Mouse (Mus musculus) hindbrain, embryonic 15.5 days (tissue): ENCODE measurements at regions not wholly inside any gene's neighbourhood (a gene's known extent, or its start where the extent isn't known, plus 50 kb on each side); places are given as distances from the start of the nearest gene placed in this dataset.

Experiments used
- ATAC-seq: fragments of 200-750 bp; cut with Nextera tagmentation; 2 replicates; pipeline ENCODE4 v1.8.0; 2017; ENCODE audit warnings: low read depth, moderate number of reproducible peaks, moderate TSS enrichment; ENCODE audit not compliant: low FRiP score
- H3K27ac ChIP-seq: fragments of 300-500 bp; sonication (generic); replicated peaks from 2 replicates; pipeline ENCODE4 v1.5.1; 2015; ENCODE audit warnings: mild to moderate bottlenecking, inconsistent platforms
- H3K27me3 ChIP-seq: fragments of 300-500 bp; sonication (generic); 2 replicates; pipeline ENCODE4 v1.6.1; 2015; ENCODE audit warnings: control low read depth, inconsistent platforms
- H3K36me3 ChIP-seq: fragments of 300-500 bp; sonication (generic); 2 replicates; pipeline ENCODE4 v1.6.1; 2015; ENCODE audit warnings: control low read depth, inconsistent platforms
- H3K4me1 ChIP-seq: fragments of 300-500 bp; sonication (generic); replicated peaks from 2 replicates; pipeline ENCODE4 v1.6.1; 2015; ENCODE audit warnings: control low read depth, inconsistent platforms
- H3K4me2 ChIP-seq: fragments of 300-500 bp; sonication (generic); 2 replicates; pipeline ENCODE4 v1.6.1; 2015; ENCODE audit warnings: moderate library complexity, mild to moderate bottlenecking, inconsistent platforms
- H3K4me3 ChIP-seq: fragments of 300-500 bp; sonication (generic); 2 replicates; pipeline ENCODE4 v1.5.1; 2015; ENCODE audit warnings: mild to moderate bottlenecking, inconsistent platforms
- H3K9ac ChIP-seq: fragments of 300-500 bp; sonication (generic); 2 replicates; pipeline ENCODE4 v1.6.1; 2015; ENCODE audit warnings: inconsistent platforms
- H3K9me3 ChIP-seq: fragments of 300-500 bp; sonication (generic); 2 replicates; pipeline ENCODE4 v1.6.1; 2016; ENCODE audit warnings: control low read depth, inconsistent platforms
- WGBS: fragments of 180-500 bp; shearing (Covaris S2); methylation state at CpG from one replicate; pipeline ENCODE4 v1.1.7; 2015; 5-methylcytosine and 5-hydroxymethylcytosine counted together

DNA sequence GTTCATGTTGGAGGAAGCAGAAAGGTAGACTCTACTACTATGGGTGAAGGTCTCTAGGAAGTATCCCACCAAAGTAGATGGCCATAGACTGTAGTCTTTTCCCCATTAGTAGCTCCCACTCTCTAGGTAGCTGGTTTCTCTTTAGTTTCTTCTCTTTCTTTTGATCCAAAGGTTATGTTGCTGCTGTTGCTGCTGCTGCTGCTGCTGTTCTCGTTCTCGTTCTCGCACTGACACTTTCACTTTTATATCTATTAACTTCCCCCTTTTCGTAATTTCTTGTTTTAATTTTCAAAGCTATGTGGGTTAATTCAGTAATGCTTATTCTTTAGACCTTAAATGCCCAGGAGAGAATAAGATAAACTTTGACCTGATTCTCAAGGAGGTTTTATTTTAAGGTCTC, 58.3 kb downstream of the Tmem100 start:
- no peak for ATAC-seq
- Histone ChIP-seq H3K27me3 (no peaks in the 10 kb centered on the region), H3K9ac (no peak overlapping the region), H3K36me3 (no peaks in the 10 kb centered on the region), H3K4me3 (no peak overlapping the region), H3K27ac (no peak overlapping the region), H3K9me3 (no peaks in the 10 kb centered on the region), H3K4me2 (no peak overlapping the region), H3K4me1 (no peaks in the 10 kb centered on the region)
- 93% methylated on average over 4 of the region's 4 CpGs for WGBS

DNA sequence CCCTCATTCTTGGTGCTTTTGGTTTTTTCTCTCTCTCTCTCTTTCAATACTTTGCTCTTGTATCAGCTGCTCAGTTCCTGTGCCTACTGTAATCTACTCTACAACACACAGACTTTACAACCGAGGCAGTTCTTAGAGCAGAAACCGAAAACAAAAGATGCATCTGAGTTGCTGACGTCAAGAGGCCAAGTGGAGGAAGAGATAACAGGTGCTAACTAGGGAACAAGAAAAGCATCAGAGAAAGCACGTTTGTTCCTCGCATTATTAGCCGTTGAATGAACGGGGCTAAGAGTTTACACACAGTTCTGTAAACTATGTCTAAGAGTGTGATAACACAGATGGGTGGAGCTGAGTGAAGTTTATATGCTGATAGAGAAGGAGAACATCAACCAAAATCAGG, 63.9 kb downstream of the Tmem100 start:
- Histone ChIP-seq H3K9me3 (no peaks in the 10 kb centered on the region), H3K27ac (no peak overlapping the region), H3K4me3 (no peak overlapping the region), H3K9ac (no peak overlapping the region), H3K4me2 (no peak overlapping the region), H3K27me3 (no peaks in the 10 kb centered on the region), H3K4me1 (no peaks in the 10 kb centered on the region), H3K36me3 (no peaks in the 10 kb centered on the region)
- 83% methylated on average over 7 of the region's 7 CpGs for WGBS
- ATAC-seq: no peak

DNA sequence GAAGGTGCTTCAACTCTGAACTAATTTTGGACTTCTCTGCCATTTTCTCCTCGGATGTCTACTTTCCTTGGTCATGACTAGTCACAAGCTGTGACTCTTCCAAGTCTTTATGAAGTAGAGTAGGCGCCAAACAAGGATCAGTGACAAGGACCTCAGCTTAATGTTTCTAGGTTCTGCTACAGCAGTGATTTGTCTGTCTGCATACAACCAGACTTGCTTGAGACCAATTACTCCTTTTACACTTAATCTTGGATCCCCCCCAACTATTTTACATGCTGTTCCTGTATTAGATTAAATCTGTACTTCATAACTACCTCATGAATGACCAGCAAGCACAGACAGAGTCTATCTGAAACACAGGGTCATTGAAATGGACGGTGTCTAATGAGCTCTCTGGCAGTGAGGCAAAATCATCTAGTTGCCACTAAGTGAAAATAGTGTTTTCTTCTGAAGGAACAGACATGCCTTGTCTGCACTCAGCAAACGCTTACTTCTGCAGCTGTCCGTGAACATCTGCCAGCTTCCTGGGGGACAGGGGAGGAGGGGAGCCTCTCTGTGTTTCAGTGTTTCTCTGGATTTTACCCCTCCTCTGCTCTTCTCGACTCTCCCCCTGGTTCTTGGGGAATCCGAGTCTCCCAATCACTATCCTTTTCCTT, 64.7 kb downstream of the Tmem100 start:
- WGBS: 81% methylated on average over 7 of the region's 7 CpGs
- no peak for ATAC-seq

DNA sequence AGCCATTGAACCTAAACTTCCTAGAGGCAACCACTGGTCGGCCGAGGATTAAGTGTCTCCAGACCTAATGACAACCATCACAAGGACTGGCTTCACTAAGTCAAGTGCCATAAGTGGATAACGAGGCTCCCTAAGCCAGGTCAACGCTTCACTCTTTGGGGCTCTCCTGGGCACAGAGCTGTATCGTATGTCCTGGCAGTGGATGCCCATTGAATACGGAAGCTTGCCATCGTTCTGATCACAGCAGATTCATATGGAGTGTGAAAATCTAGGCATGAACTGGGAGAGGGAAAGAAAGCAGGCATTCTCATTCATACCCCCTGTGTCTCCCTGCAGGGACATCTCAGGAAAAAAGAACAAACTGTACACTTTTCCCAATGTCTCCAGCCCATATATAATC, 68.3 kb downstream of the Tmem100 start:
- Histone ChIP-seq H3K27ac (no peak overlapping the region), H3K9me3 (no peaks in the 10 kb centered on the region), H3K36me3 (no peaks in the 10 kb centered on the region), H3K27me3 (no peaks in the 10 kb centered on the region), H3K9ac (no peak overlapping the region), H3K4me1 (no peaks in the 10 kb centered on the region), H3K4me2 (no peak overlapping the region), H3K4me3 (no peak overlapping the region)
- ATAC-seq: no peak
- 81% methylated on average over 7 of the region's 7 CpGs for WGBS

More for the DNA sequence above, 64.7 kb downstream of the Tmem100 start:
- no peak overlapping the region for H3K27ac ChIP-seq
- H3K4me3 ChIP-seq: no peak overlapping the region
- no peaks in the 10 kb centered on the region for H3K9me3 ChIP-seq
- H3K9ac ChIP-seq: no peak overlapping the region
- H3K4me2 ChIP-seq: no peak overlapping the region
- H3K4me1 ChIP-seq: no peaks in the 10 kb centered on the region
- no peaks in the 10 kb centered on the region for H3K36me3 ChIP-seq
- no peaks in the 10 kb centered on the region for H3K27me3 ChIP-seq

DNA sequence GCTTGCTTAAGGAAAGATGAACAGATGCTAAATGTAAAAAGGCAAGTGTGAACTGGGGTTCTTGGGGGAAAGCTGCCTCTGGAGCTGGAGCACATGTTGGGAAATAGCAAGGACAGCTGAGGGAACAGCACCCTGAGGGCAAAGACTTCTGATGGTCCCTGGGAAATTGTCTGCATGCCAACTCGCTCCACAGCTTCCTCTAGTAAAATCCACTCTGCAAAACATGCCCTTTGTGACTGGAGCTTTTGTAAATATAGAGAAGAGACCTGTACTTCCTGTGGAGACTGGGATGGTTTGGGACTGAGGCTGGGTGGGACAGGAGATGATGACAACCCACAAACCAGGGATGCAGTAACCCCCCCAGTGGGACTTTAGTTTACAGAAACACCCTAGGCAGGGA, 69.0 kb downstream of the Tmem100 start:
- H3K4me3 ChIP-seq: no peak overlapping the region
- WGBS: 60% methylated on average over 1 of the region's 1 CpGs

DNA sequence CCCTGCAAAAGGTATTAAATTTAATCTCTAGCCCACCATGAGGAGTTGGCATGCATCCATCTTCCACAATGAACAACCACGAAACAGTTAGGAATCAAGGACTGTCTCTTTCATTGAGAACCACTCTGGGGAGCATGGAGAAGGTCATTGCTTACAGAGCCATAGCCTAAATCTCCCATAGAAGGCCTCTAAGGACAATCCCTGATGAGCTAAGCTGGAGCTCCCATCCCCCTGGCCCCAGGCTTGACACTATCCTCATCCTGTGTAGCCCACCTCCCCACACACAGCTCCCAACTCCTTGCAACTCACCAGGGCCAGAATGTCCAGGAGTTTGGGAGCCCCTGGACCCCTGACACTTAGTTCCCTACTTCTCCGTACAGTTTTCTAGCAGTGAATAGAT, 70.0 kb downstream of the Tmem100 start:
- WGBS: 76% methylated on average over 2 of the region's 2 CpGs
- H3K4me1 ChIP-seq: no peaks in the 10 kb centered on the region
- no peak overlapping the region for H3K27ac ChIP-seq
- no peak overlapping the region for H3K9ac ChIP-seq
- no peak overlapping the region for H3K4me2 ChIP-seq
- no peaks in the 10 kb centered on the region for H3K9me3 ChIP-seq
- no peak overlapping the region for H3K4me3 ChIP-seq
- no peak for ATAC-seq
- H3K36me3 ChIP-seq: no peaks in the 10 kb centered on the region
- H3K27me3 ChIP-seq: no peaks in the 10 kb centered on the region

More for the DNA sequence above, 69.0 kb downstream of the Tmem100 start:
- Histone ChIP-seq H3K4me2 (no peak overlapping the region), H3K9me3 (no peaks in the 10 kb centered on the region), H3K36me3 (no peaks in the 10 kb centered on the region), H3K9ac (no peak overlapping the region), H3K4me1 (no peaks in the 10 kb centered on the region), H3K27me3 (no peaks in the 10 kb centered on the region), H3K27ac (no peak overlapping the region)
- ATAC-seq: no peak

DNA sequence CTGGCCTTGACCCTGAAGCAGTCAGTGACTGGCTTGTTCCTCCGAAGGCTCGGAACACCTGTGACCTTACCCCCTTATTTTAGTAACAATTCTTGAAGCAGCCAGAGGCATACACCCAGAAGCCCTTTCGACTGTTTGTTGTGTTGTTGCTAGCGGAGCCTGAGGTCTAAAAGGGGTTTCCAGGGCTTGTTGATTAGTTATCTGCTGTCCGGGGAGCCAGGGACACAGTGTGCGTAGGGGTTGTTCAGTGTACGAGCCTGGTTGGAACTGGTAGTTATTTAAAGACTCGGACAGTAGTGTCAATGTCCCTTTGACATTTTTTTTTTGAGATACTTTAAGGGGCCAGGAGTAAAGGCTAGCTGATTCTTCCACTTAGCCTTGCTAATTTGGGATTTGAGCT, 71.1 kb downstream of the Tmem100 start:
- no peak overlapping the region for H3K9ac ChIP-seq
- H3K4me1 ChIP-seq: no peaks in the 10 kb centered on the region
- H3K4me3 ChIP-seq: no peak overlapping the region
- no peak for ATAC-seq
- H3K27me3 ChIP-seq: no peaks in the 10 kb centered on the region
- no peak overlapping the region for H3K27ac ChIP-seq
- no peaks in the 10 kb centered on the region for H3K9me3 ChIP-seq
- H3K4me2 ChIP-seq: no peak overlapping the region
- no peaks in the 10 kb centered on the region for H3K36me3 ChIP-seq
- 83% methylated on average over 8 of the region's 8 CpGs for WGBS

DNA sequence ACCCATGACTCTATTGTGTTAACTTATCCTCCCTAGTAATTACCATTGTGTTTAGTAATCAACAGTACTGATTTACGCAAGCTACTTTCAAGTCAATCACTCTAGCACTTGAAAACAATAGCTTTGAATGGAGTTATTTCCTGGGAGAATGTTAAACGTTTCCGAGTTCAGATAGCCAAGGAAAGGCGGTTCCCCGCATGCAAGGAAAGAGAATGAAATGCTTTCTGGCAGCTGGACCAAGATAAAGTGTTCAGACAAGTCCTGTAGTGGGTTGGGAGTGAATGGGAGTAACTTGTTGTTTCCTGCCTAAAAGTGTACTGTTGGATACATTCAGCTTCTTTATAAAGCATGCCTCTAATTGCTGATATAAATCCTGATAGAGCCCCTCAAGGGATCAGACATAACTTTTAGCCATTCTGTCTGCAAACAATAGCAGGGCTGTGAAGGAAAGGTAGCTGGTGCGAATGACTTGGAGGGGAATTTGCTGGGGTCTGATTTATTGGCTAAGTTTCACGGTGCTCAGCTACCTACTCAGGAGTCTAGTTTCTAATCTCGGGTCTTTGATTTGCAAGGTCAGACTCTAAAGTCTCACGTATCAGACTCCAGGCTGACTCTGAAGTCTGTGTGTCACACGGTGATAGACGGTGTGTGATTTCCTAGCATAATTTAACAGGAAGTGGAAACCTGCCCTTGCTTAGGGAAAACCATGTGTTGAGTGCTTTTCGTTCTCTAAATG, 76.1 kb downstream of the Tmem100 start:
- Histone ChIP-seq H3K4me3 (no peak overlapping the region), H3K27ac (no peak overlapping the region), H3K4me1 (no peaks in the 10 kb centered on the region), H3K9ac (no peak overlapping the region), H3K9me3 (no peaks in the 10 kb centered on the region), H3K36me3 (no peaks in the 10 kb centered on the region), H3K4me2 (no peak overlapping the region), H3K27me3 (no peaks in the 10 kb centered on the region)
- ATAC-seq: no peak
- 67% methylated on average over 12 of the region's 12 CpGs for WGBS

DNA sequence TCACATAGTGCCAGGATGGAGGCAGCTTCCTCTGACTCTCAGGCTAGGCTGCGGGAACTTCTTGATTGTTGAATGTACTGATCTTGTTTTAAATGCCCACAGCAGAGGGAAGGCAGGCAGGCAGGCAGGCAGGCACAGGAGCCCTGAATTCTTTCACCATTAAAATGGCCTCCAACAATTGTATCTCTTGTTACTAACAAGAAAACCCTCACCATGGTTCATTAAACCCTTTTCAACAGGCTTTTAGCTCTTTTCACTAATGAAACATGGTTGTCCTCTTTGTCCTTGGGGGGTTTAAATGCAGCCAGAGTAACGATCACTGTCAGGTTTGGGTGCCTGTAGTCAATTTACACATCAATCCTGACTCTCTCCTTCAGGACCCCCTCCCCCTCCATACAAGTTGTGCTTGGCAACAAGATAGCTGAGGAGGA, 77.8 kb upstream of the Gm45716 start:
- no peak for ATAC-seq
- Histone ChIP-seq H3K9ac (no peak overlapping the region), H3K4me3 (no peak overlapping the region), H3K9me3 (no peaks in the 10 kb centered on the region), H3K36me3 (no peaks in the 10 kb centered on the region), H3K4me1 (no peaks in the 10 kb centered on the region), H3K4me2 (no peak overlapping the region), H3K27me3 (no peaks in the 10 kb centered on the region), H3K27ac (no peak overlapping the region)
- WGBS: 6% methylated on average over 2 of the region's 2 CpGs

DNA sequence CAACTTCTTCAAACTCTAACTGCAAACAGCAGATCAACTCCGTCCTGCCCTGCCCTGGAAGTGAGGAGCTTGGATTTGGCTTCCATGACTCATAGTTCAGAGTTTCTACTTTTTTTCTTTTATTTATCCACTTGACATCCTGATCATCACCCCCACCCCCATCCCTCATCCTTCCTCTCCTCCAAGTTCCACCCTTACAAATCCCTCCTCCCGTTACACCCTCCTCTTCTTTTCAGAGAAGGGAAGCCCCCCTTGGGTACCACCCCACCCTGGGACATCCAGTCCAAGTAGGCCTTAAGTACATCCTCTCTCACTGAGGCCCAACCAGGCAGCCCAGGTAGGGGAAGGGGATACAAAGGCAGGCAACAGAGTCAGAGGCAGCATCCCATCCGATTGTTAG, 77.3 kb upstream of the Gm45716 start:
- Histone ChIP-seq H3K4me3 (no peak overlapping the region), H3K27ac (no peak overlapping the region), H3K4me1 (no peaks in the 10 kb centered on the region), H3K4me2 (no peak overlapping the region), H3K9ac (no peak overlapping the region), H3K27me3 (no peaks in the 10 kb centered on the region), H3K36me3 (no peaks in the 10 kb centered on the region), H3K9me3 (no peaks in the 10 kb centered on the region)
- no peak for ATAC-seq
- WGBS: 47% methylated on average over 3 of the region's 3 CpGs

DNA sequence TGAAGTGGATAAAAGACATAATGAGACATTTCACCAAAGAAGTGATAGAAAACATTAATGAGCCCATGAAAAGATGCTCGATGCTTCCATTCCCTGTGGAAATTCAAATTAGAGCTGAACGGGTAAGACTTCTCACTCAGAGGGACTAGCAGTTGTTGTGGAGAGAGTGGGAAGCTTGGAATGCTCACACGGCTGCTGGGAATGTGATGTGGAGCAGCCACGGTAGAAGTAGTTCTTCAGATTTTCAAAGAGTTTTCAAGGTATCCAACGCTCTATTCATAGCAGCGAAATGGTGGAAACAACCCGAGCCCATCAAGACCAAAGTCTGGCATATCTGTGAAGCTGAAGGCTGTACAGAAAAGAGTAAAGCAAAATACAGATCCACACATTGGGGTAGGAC, 75.3 kb upstream of the Gm45716 start:
- no peak for ATAC-seq
- H3K4me2 ChIP-seq: no peak overlapping the region
- no peak overlapping the region for H3K9ac ChIP-seq
- H3K9me3 ChIP-seq: no peaks in the 10 kb centered on the region
- no peaks in the 10 kb centered on the region for H3K36me3 ChIP-seq
- no peak overlapping the region for H3K4me3 ChIP-seq
- no peak overlapping the region for H3K27ac ChIP-seq
- H3K27me3 ChIP-seq: no peaks in the 10 kb centered on the region
- WGBS: 71% methylated on average over 7 of the region's 7 CpGs
- H3K4me1 ChIP-seq: no peaks in the 10 kb centered on the region

DNA sequence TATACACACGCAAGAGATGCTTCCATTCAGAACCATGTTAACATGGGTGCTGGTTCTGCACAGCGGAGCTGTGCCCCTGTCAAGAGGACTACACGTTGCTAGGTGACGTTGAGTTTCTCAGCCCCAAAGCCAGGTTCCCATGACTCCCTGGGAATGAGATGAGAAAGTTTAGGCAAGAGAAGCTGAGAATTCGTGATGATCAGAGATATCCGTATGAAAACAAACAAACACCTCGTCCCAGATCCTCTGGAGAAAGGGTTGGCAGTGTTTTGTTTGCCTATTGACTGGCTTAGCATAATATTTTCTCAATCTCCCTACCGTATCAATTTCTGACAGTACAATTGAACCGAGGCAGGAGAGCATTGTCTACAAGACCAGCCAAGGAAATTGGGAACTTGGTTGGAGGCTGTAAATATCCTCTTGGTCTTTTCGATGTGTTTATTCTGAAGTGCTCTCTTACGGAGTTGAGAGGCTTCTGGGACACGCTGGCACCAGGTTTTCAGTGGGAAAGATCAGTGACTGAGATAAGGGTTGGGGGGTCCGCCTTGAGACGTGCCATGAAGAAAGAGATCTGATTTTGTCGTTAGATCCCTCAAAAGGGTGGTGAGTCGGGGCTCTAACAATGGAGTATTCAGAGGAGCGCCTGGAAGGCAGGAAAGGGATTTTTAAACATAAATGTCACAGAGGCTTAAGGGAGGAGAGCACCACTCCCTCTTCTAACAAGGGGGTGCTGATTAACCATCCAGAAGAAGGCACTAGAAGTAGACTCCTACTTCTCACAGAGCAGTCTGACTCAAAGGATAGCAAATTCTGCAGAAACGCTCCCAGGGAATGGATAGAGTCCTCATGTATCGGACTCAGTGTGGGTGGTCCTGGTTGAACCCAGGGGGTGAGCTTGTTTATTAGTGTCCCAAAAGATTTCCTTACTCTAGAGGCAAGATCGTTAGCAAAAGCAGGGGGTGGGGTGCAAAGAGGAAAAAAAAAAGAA, 70.5 kb upstream of the Gm45716 start:
- no peak overlapping the region for H3K4me3 ChIP-seq
- no peaks in the 10 kb centered on the region for H3K9me3 ChIP-seq
- ATAC-seq: no peak
- H3K4me2 ChIP-seq: no peak overlapping the region
- H3K27ac ChIP-seq: no peak overlapping the region
- H3K4me1 ChIP-seq: no peaks in the 10 kb centered on the region
- H3K27me3 ChIP-seq: no peaks in the 10 kb centered on the region
- H3K36me3 ChIP-seq: no peaks in the 10 kb centered on the region
- H3K9ac ChIP-seq: no peak overlapping the region
- WGBS: 54% methylated on average over 20 of the region's 20 CpGs
